Mouse (Mus musculus): Measurements from ENCODE around the gene Kdm4d. TPM values are rescaled to one million over a fixed set of nuclear protein-coding genes. Genes with fewer than 3 reads are reported as not detected.

Kdm4d gene
- polyA plus RNA-seq, 1 experiment from 2014 or later = 0.64 TPM

Other genes with a start within 250 kb of the Kdm4d start
- gene Sesn3, start 225.4 kb downstream of the Kdm4d start, polyA plus RNA-seq (2015; fragmentation: Nextera tagmentation; extraction: Ambion mirVana) = 18.8 and 24.4 TPM in 2 replicates
- gene Endod1, start 119.0 kb downstream of the Kdm4d start, polyA plus RNA-seq (2015; fragmentation: Nextera tagmentation; extraction: Ambion mirVana) = 15.6 and 16.5 TPM in 2 replicates
- gene Cwc15, start 135 bp upstream of the Kdm4d start, polyA plus RNA-seq (2015; fragmentation: Nextera tagmentation; extraction: Ambion mirVana) = 162 and 178 TPM in 2 replicates
- gene Amotl1, start 144.6 kb upstream of the Kdm4d start, polyA plus RNA-seq (2015; fragmentation: Nextera tagmentation; extraction: Ambion mirVana) = 8.0 and 9.3 TPM in 2 replicates
- 0.14 TPM in 1 of 2 replicates, not detected in the other for gene Piwil4, start 240.3 kb upstream of the Kdm4d start, polyA plus RNA-seq (2015; fragmentation: Nextera tagmentation; extraction: Ambion mirVana)

Data from neural tube, embryonic 13.5 days (tissue).